Mouse (Mus musculus) mature B cell (primary cell): ENCODE data around the gene Atg4d.
"Not testable (repeated sequence)": the region's sequence is repeated elsewhere in the genome, so short reads cannot be mapped to it uniquely, and the experiment has no call there.

Source experiments
- in situ Hi-C: fragments of 300-500 bp; cut with MboI; formaldehyde crosslinking; loops from 2 replicates; pipeline ENCODE4 v1.14.3; 2019

Atg4d gene

GRCm38 (mm10) chr9:21241343-21241742 is 23.8 kb upstream of the Atg4d start:
- in situ Hi-C loops = no loop called here

GRCm38 (mm10) chr9:21243826-21244427 is 21.2 kb upstream of the Atg4d start:
- in situ Hi-C loops = no loop called here

- in situ Hi-C loops = no loop called here
Measured at GRCm38 (mm10) chr9:21244428-21245112, 20.5 kb upstream of the Atg4d start.

- in situ Hi-C loops = no loop called here
Measured at GRCm38 (mm10) chr9:21245113-21245487, 20.0 kb upstream of the Atg4d start.

GRCm38 (mm10) chr9:21246342-21246741 is 18.8 kb upstream of the Atg4d start:
- in situ Hi-C loops = no loop called here

- in situ Hi-C loops = no loop called here
Measured at GRCm38 (mm10) chr9:21248326-21248725, 16.8 kb upstream of the Atg4d start, which contains the start of gene S1pr5. TSS of gene S1pr5 (minus strand) at chr9:21248443.

GRCm38 (mm10) chr9:21249629-21250508 is 15.2 kb upstream of the Atg4d start:
- in situ Hi-C loops = no loop called here

- in situ Hi-C loops = no loop called here
Measured at GRCm38 (mm10) chr9:21250509-21250908, 14.6 kb upstream of the Atg4d start.

- in situ Hi-C loops = no loop called here
Measured at GRCm38 (mm10) chr9:21251116-21251735, 13.9 kb upstream of the Atg4d start.

- in situ Hi-C loops = no loop called here
Measured at GRCm38 (mm10) chr9:21254690-21255089, 10.4 kb upstream of the Atg4d start.

- in situ Hi-C loops = not testable (repeated sequence)
Measured at GRCm38 (mm10) chr9:21256349-21256748, 8.7 kb upstream of the Atg4d start.

GRCm38 (mm10) chr9:21260491-21261040 is 4.5 kb upstream of the Atg4d start:
- in situ Hi-C loops = no loop called here

GRCm38 (mm10) chr9:21261831-21262230 is 3.3 kb upstream of the Atg4d start:
- in situ Hi-C loops = no loop called here

GRCm38 (mm10) chr9:21264272-21264999 is 657 bp upstream of the Atg4d start:
- in situ Hi-C loops = no loop called here

GRCm38 (mm10) chr9:21265611-21266010 is 518 bp downstream of the Atg4d start:
- in situ Hi-C loops = no loop called here

- in situ Hi-C loops = no loop called here
Measured at GRCm38 (mm10) chr9:21266889-21267288, 1.8 kb downstream of the Atg4d start.

- in situ Hi-C loops = no loop called here
Measured at GRCm38 (mm10) chr9:21268305-21268704, 3.2 kb downstream of the Atg4d start.

GRCm38 (mm10) chr9:21269590-21269989 is 4.5 kb downstream of the Atg4d start:
- in situ Hi-C loops = not testable (repeated sequence)

- in situ Hi-C loops = no loop called here
Measured at GRCm38 (mm10) chr9:21272391-21272790, 7.3 kb downstream of the Atg4d start.

- in situ Hi-C loops = no loop called here
Measured at GRCm38 (mm10) chr9:21273094-21273493, 8.0 kb downstream of the Atg4d start.

GRCm38 (mm10) chr9:21273520-21274228 is 8.6 kb downstream of the Atg4d start:
- in situ Hi-C loops = no loop called here
